Mouse (Mus musculus): Measurements from ENCODE around the gene Hscb. TPM values are rescaled to one million over a fixed set of nuclear protein-coding genes. Genes with fewer than 3 reads are reported as not detected.

Gene Hscb
- polyA plus RNA-seq, 1 experiment from 2014 or later, result 28.7 TPM

Other genes with a start within 250 kb of the Hscb start
- gene Noc4l, start 186.4 kb downstream of the Hscb start, polyA plus RNA-seq (2014; fragmentation: Nextera tagmentation; extraction: Ambion mirVana), result 57.4 and 60.4 TPM in 2 replicates
- gene Ddx51, start 186.3 kb downstream of the Hscb start, polyA plus RNA-seq (2014; fragmentation: Nextera tagmentation; extraction: Ambion mirVana), result 39.7 and 42.7 TPM in 2 replicates
- gene Ep400, start 69.1 kb downstream of the Hscb start, polyA plus RNA-seq (2014; fragmentation: Nextera tagmentation; extraction: Ambion mirVana), result 31.5 and 36.1 TPM in 2 replicates
- gene Pus1, start 59.1 kb downstream of the Hscb start, polyA plus RNA-seq (2014; fragmentation: Nextera tagmentation; extraction: Ambion mirVana), result 16.3 and 18.0 TPM in 2 replicates
- gene Ulk1, start 29.7 kb downstream of the Hscb start, polyA plus RNA-seq (2014; fragmentation: Nextera tagmentation; extraction: Ambion mirVana), result 27.4 and 29.2 TPM in 2 replicates
- gene Chek2, start 202 bp upstream of the Hscb start, polyA plus RNA-seq (2014; fragmentation: Nextera tagmentation; extraction: Ambion mirVana), result 24.7 and 25.5 TPM in 2 replicates
- gene Ttc28, start 40.0 kb upstream of the Hscb start, polyA plus RNA-seq (2014; fragmentation: Nextera tagmentation; extraction: Ambion mirVana), result 11.7 and 12.0 TPM in 2 replicates